Mouse (Mus musculus) limb, embryonic 15.5 days (tissue): ENCODE data around the gene St13. TPM values are rescaled to one million over a fixed set of nuclear protein-coding genes. Genes with fewer than 3 reads are reported as not detected.

ENCODE experiments used
- polyA plus RNA-seq: library from polyadenylated mRNA; unstranded; fragments of >200 nt; fragmentation: Nextera tagmentation; extraction: Ambion mirVana; gene quantifications from 2 replicates; pipeline ENCODE4 v1.2.1, GENCODE M21; 2015

St13 gene
- polyA plus RNA-seq, 1 experiment from 2014 or later, result 151 TPM

Other genes starting within 250 kb of the St13 start
- 29.4 TPM in 2 replicates for gene Mrtfa, start 209.3 kb downstream of the St13 start, polyA plus RNA-seq
- gene Mchr1, start 164.6 kb downstream of the St13 start, polyA plus RNA-seq, result 1.0 and 1.9 TPM in 2 replicates
- 119 and 124 TPM in 2 replicates for gene Slc25a17, start 39.3 kb downstream of the St13 start, polyA plus RNA-seq
- 11.0 and 12.0 TPM in 2 replicates for gene Xpnpep3, start 61 bp upstream of the St13 start, polyA plus RNA-seq
- gene Dnajb7, start 8.2 kb upstream of the St13 start, polyA plus RNA-seq, result 1.5 and 1.7 TPM in 2 replicates
- 407 and 454 TPM in 2 replicates for gene Rbx1, start 66.2 kb upstream of the St13 start, polyA plus RNA-seq
- 16.3 and 18.6 TPM in 2 replicates for gene Ep300, start 185.3 kb upstream of the St13 start, polyA plus RNA-seq